Mouse (Mus musculus) thymus, adult 2 months (tissue): ENCODE data around the gene Rb1.

Experiments used
- CTCF ChIP-seq: fragments of 200-500 bp; IDR thresholded peaks from 2 replicates; pipeline ENCODE4 v1.5.1; 2012; ENCODE audit warnings: mild to moderate bottlenecking, control low read depth, low read length, moderate library complexity, borderline replicate concordance; ENCODE audit not compliant: control insufficient read depth, poor library complexity, insufficient read depth; ENCODE audit errors: extremely low read depth
- POLR2A ChIP-seq: fragments of 200-500 bp; IDR thresholded peaks from 2 replicates; pipeline ENCODE4 v1.6.1; 2012; ENCODE audit warnings: mild to moderate bottlenecking, low read length, control low read depth, moderate library complexity; ENCODE audit not compliant: control insufficient read depth, poor library complexity, insufficient read depth; ENCODE audit errors: extremely low read depth

GRCm38 (mm10) chr14:73143710-73144420 is 181.8 kb downstream of the Rb1 start:
- TF ChIP-seq CTCF (no peak), POLR2A (no peak)
